Mouse (Mus musculus) left cerebral cortex, adult 18-20 months (tissue): ENCODE measurements at regions not wholly inside any gene's neighbourhood (a gene's known extent, or its start where the extent isn't known, plus 50 kb on each side); places are given as distances from the start of the nearest gene placed in this dataset.

ENCODE experiments used
- DNase-seq, 2 experiments: peaks; one replicate each; pipeline ENCODE4 v3.0.0; 2021 to 2022; ENCODE audit warnings: low spot score in 2 of 2, mixed read lengths in 1 of 2

DNA sequence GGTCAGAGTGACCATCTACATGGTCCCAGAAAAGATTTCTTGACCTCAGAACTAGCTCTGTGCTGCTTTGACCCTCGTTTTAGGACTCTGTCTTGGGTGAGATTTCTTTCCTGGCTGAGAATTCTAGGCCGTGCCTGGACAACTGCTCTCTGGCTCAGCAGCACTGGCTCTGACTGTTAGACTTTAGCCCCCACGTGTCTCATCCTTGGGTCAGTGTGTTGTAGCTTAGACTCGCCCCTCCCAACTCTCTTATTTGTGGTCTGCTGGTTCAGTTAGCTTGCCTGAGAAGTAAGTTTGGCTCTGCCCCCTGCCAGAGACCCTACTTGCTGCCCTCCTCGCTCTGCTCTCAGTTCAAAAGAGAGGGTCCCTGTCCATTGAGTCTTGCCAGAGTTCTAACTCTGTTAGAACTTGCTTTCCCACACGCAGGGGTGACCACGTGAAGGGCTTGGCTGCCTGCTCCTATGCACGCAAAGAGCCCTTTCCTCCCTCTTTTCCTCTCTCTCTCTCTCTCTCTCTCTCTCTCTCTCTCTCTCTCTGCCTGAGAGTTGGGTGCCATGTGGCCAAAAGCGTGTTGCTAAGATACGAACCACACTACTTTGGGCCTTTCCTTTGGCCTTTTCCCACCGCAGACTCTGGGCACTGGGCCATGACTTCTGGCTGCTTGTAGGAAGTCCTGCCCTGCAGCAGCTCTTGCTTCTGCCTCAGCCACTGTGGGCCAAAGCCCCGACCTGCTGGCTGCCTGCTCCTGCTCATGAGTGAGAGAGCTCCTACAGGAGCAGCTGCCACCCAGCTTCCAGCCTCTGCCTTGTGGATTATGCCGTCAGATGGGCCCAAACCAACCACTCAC is 344.2 kb upstream of the Amot start:
- DNase-seq, result peak; percentile 4 to 6

- DNase-seq, result no peak
These were observed 328.1 kb upstream of the Amot start for GRCm38 (mm10) chrX:145833106-145833505.

DNA sequence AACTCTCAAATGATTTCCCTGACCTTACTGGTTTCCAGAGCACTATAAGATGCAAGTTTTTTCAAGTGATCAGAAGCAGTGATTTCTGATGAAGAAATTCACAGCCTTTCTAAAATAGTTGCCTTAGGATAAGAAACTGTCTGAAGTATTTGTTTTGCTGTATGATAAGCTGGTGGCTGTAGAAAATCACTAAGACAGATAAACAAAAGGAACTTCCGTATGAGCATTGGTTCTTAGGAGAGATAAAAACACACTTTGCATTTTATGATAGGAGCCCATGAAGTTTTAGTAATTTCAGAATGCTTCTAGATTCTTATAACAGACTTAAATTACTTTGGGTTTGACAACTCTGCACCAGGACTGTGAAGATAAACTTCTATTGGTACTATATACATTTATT is 308.0 kb upstream of the Amot start:
- no peak for DNase-seq
